Mouse (Mus musculus) ES-Bruce4 (cell line): ENCODE results near the gene C3.

ENCODE experiments used
- CTCF ChIP-seq: IDR thresholded peaks from one replicate; pipeline ENCODE4 v1.8.1; 2011; ENCODE audit warnings: low read depth, low read length
- EP300 ChIP-seq: IDR thresholded peaks from 2 replicates; pipeline ENCODE4 v1.6.1; 2011; ENCODE audit warnings: low read depth, low read length; ENCODE audit not compliant: insufficient read depth
- POLR2A ChIP-seq: IDR thresholded peaks from one replicate; pipeline ENCODE4 v1.8.1; 2011; ENCODE audit warnings: low read length; ENCODE audit not compliant: insufficient read depth

- TF ChIP-seq CTCF (no peak), POLR2A (no peak), EP300 (no peak)
Measured at GRCm38 (mm10) chr17:57231321-57231771, 3.4 kb upstream of the C3 start.
